Mouse (Mus musculus) megakaryocyte, adult 5-6 weeks (primary cell): Measurements from ENCODE around the gene Arhgef28. TPM values are rescaled to one million over a fixed set of nuclear protein-coding genes. Genes with fewer than 3 reads are reported as not detected.
A peak's percentile ranks its signal among the peaks of the same experiment; 100 is the strongest.

ENCODE experiments used
- ATAC-seq: 2 replicates; pipeline ENCODE4 v1.8.0; 2016; ENCODE audit warnings: mild to moderate bottlenecking, inconsistent platforms; ENCODE audit not compliant: poor library complexity, severe bottlenecking
- total RNA-seq, 2 experiments: library from RNA; stranded (forward) in 1 of 2; stranded (reverse) in 1 of 2; fragments of 153-499, 151-499 nt in 1 of 2; fragments of 221-1000, 200-1000 nt in 1 of 2; gene quantifications; 2 replicates each; pipeline versions ENCODE4 v1.2.3 to v1.2.4; 2015 to 2017

Arhgef28 gene
- total RNA-seq, 2 experiments from 2014 or later: 0.18 TPM; not detected in 1

DNA sequence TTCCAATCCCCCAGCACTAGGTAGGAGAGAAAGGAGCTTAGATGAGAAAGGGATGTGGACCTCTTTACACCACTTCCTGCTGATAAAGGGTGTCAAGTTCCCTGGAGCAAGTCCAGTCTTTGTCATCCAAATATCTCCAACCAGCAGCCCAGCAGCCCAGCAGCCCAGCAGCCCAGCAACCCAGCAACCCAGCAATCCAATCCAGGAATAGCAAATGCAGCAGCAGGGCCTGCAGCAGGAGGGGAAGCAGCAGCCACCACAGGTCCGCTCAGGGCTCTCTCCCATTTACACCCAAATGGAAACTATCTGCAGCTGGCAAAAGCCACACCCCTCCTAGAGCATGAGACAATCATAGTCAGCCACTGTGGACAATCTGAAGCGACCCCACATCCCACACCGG lies 21.6 kb downstream of the Arhgef28 start:
- ATAC-seq: no peak

DNA sequence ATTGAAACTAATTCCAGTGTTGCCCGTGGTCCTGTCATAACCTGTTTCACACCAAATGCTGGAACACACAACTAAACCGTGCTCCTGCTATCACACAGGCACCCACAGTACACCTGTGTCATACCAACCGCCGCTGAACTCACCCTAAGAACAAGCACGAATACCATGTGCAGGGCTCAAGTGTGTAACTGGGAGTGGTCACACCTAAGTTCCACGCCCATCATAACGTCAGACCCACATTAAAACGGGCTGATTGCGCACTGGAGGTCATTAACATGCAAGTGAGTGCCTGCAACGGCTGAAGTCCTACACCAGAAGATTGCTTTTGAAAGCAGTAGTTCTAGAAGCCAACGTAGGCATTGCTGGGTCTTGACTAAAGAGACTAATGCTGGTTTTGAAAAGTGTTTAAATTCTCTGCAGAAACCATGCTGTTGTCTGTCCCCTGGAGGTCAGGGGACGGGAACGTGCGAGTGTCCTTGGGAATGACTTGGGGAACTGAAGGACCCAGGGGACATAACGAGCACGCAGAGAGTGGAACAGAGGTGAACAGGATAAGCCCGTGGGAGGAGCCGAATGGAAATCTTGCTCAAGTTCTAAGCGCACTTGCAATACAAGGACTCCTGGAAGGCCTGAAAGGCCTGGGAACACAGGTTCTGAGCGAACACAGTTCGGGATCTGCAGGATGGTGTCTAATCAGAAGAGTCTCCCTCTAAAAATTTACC lies 22.9 kb downstream of the Arhgef28 start:
- ATAC-seq: no peak

DNA sequence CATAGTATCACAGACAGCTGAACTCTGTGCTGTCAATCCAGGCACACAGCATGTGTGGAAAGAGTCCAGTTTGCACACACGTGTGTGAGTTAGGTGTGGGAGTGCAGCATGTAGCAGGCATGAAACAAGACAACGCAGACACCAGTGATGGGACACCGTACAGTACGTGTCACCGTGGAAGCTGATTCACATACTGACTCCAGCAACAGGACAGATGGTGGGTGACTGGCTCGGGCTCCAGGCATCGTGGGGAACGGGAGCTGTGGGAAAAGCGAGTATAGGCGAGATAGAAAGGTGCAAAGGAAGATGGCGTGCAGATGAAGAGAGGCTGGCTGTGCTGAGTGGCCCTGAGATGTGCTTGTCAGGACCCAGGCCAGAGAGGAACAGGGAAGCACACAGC lies 23.9 kb downstream of the Arhgef28 start:
- no peak for ATAC-seq

DNA sequence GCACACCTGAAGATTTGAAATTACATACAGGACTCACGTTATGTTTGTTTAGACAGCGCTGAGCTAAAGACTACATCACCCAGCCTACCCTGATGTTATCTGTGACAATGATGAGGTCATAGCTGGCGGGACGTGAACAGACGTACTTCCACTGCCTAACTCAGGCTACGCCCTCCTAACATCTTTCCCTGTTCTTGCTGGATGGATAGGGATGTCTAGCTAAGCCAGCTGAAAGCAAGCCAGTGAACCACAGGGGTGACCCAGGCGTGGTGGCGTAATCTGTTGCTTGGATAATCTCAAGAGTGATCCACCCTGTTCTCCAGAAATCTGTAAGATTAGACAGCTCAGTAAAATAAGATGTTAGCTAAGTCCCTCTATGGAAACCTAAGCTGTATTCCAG lies 25.6 kb downstream of the Arhgef28 start:
- ATAC-seq: no peak

DNA sequence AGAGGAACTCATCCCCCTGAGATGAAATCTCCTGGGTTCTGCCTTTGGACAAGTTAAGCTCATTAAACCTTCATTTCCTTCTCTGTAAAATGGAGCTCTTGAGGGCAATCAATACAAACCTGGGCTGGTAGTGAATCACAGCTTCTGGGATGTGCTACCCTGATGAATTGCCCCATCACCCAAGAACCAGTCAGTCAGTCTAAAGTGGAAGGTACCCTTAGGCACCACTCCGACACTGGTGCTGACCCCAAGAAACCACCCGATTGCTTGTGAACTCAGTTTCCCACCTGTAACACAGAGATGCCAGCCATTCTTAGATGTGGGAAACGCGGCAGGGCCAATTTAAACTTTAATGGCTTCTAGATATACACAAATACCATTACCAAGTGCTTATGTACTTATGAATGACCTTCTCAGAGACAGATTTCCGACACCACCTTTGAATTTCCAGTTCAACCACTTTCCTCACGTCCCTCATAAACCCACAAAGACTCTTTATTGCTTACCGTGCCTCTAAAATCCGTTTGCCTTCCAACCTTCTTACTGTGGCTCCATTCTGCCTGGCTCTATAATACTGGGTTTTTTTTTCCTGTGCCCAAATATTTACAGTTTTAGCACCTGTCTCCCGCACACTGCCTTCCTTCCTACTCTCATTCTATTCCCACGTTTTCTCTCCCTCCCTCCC lies 30.8 kb downstream of the Arhgef28 start:
- no peak for ATAC-seq

DNA sequence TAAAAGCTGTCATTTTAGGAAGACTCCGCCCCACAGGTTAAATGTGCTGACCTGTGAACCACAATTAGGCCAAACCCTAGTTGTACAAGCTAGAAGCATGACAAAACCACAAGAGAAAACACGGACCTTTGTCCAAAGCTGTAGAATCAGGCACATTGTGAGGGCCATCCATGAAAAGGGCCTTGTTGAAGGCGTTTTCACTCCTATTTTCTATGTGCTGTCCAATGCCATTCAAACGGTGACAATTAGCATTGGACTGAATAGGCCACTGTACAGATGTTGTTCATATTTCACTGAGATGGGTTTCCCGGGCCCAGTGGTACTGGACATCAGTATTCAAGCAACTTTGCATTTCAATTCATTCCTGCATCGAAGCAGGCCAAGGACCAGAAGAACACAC lies 33.2 kb downstream of the Arhgef28 start:
- ATAC-seq: no peak

DNA sequence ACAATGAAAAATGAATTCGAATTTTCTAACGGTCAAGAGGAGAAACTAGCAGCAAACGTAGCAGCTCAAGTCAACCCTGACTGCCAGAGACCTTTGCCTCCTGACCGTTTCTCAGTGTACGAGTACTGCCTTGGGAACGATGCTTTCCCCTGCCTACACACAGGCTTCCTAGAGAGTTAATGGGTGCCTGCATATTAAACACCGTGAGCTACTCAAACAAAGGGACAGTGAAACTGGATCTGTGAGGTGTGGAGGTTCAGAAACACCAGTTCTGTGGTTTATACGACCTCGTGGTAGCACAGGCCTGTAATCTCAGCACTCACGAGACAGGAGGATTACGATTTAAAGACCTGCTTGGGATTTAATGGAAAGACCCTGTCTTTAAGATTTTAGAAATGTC lies 33.9 kb downstream of the Arhgef28 start:
- no peak for ATAC-seq

DNA sequence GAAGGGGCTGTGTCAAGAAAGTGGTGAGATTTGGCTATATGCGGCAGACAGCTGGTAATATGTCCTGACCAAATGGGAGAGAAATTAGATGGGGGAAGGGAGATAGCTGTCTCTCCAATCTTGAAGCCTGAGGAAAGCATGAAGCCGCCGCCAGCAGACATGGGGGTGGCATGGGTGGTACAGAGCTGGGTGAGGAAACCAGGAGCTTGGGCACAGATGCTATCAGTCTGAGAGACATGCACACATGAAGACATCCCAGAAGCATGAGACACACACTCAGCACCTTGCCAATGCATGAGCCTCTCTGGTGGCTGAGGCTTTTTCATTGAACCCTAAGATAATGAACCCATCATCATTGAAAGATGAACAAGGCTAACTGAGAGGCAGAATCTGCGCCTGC lies 34.5 kb downstream of the Arhgef28 start:
- ATAC-seq: no peak

DNA sequence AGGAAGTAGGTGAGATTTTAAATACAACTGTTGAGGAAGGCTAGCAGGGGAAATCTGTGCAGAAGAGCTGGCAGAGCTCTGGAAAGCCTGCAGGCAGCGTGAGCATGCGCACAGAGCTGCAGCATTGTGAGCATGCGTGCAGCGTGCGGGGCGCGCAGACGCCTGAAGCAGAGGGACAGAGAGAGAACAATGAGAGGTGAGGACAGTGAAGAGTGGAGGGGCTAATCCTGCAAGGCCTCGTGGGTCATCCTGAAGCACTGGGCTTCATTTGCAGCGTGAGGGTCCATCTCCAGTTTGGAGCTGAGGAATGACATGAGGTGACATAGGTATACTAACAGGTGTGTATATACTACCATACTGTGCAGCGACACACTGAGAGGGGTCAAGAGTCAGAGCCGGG lies 35.0 kb downstream of the Arhgef28 start:
- no peak for ATAC-seq

DNA sequence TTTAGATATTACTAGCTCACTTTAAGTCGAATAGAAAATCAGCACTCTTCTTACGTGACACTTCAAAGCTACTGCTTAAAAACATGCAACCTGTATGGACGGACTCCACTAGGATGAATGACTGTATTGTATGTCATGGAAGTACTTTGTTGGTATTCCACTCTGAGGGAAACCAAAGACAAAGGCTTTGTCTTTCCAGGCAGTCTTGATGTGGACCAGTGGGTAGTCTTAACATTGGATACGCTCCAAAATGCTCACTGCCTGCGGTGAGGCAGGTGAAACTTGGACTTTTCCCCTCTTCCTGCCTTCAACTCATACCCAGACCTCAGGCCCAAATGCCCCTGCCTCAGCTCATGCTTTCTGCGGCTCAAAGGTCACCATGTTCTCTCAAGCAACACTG lies 41.4 kb downstream of the Arhgef28 start:
- no peak for ATAC-seq

DNA sequence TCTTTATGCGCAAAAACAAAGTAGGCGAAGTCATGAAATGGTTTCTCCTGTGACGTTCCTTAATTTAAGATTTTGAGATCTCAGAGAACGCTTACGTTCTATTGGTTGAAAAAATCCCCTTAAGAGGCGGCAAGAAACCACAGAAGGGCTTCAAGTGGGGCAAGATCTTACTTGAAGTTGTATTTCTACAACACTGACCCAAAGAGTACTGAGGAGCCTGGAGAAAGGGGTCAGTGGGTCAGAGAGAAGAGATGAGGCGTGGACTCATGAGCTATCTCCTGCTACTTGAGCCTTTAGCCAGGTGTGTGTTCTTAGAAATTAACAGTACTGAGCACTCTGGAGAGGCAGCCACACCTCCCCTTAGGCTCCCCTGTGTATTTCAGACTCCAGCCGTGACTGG lies 44.7 kb downstream of the Arhgef28 start:
- no peak for ATAC-seq

DNA sequence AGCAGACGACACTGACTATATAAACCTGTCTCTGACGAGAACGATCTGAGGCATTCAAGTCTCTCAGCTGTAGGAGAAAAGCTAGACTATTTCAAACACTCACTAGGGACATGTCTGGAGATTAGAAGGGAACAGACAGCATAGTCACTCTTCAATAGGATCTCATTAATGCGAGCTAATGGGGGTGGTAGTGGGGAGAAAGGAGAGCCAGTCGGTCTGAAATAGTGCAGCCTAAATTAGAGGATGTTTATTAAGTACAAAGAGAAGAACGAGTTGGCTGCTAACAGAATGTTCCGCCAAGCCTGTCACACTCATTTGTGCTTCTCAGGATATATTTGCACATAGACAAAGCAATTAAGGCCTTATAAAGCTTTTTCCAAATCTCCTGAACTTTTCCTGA lies 49.6 kb downstream of the Arhgef28 start:
- no peak for ATAC-seq

DNA sequence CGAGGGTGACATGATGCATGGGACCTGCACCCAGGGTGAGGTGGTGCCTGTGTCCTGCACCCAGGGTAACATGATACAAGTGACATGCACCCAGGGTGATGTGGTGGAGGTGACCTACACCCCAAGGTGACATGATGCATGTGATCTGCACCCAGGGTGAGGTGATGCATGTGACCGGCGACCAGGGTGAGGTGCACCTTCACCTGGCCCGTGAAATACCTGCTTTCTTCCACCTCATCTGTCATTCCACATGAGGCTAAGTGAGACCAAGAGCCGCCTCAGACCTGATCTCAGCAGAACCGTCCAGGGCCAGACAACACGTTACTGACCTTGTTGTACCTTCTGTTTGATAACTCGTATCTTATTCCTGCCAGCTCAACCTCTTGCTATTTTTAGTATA lies 53.5 kb downstream of the Arhgef28 start:
- ATAC-seq: no peak

DNA sequence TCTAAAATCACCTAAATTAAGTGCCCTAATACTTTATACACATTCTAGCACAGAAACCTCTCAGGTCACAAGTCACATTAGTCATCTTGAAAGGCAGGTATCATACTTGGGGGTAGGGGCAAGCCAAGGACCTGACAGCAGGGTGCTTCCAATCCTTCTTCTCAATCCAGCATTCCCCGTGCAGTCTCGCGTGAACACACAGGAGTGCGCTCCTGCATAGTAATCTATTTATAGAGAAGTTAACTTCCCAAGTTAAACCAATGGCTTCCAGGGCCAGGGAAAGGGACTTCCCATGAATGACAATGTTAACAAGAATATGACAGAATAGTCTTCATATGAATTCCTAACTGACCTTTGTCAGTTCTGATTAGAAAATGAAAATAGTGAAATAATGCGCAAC lies 58.7 kb downstream of the Arhgef28 start:
- no peak for ATAC-seq

DNA sequence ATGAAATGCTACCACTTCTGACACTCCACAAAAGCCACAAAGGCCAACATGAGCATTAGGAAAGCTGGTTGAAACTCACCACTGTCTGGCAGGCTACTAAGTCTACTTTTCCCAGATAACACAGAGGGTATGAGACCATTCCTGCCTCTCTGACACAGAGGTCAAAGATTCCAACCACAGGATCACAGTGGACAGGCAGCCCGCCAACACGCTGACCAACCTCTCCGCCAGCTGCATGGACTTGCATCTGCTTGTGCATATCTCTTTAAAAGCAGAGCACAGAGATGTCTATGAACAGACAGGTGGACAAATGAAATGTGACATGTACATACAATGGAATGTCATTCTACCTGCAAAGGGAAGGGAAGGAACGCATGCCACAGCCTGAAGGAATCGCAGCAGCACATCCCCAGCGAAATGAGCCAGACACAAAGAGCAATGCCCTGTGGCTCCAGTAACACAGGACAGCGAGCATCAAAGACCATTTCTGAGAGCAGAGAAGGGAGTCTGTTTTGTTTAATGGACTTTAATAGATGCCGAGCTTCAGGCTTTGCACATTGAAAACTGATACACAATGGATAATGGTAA lies 59.6 kb downstream of the Arhgef28 start:
- ATAC-seq: no peak

DNA sequence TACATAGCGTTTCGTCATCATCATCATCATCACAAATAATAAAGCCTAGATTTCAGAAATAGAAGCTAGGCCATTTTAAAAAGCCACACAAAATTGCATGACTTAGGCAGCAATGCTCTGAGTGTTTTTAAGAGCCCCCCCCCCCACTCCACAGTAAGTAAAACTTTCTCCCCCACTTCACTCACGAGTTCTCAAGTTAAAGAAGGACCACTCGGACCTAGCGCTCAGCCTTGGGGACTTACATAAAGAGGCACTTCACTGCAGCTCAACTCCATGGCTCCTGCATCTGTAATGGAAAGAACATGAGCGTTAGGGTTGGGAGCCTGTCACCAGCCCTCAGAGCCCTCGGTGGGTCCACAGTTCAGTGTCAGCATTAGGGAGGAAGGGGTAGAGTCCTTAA lies 60.9 kb downstream of the Arhgef28 start:
- no peak for ATAC-seq

DNA sequence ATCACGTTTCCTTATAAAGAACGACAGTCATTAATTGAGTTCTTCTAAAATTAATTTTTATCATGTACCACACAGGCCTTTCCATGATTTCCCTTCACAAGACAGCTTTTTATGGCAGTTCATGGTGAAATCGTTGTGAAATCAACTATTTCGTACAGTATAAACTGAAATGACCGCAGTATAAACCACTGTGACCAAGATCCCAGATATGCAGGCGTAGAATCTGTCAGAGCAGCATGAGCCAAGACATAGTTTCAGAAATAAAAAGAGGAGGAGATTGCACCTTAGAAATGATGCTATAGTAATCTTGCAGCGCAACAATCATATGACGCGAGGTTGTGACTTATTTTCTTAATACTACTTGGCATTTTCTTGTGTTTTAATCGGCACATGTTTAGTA lies 63.2 kb downstream of the Arhgef28 start:
- peak; percentile 27; the same call in 1 of the 2 replicates for ATAC-seq

DNA sequence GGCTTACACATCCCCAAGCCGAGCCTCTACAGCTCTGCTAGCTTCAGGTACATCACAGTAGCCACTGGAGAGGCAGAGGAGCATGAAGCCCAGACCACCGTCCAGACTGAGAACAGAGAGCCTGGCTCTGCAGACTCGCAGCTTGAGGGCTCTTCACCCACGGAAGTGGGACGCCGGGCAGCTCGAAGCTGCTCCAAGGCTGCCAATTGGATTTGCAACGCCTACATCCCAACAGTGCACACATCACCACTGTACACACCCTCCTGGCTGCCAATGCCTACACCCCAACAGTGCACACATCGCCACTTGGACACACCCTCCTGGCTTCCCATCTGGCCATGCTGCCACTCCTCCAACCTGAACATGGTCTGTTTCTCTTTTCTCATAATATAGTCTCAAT lies 65.6 kb downstream of the Arhgef28 start:
- no peak for ATAC-seq

DNA sequence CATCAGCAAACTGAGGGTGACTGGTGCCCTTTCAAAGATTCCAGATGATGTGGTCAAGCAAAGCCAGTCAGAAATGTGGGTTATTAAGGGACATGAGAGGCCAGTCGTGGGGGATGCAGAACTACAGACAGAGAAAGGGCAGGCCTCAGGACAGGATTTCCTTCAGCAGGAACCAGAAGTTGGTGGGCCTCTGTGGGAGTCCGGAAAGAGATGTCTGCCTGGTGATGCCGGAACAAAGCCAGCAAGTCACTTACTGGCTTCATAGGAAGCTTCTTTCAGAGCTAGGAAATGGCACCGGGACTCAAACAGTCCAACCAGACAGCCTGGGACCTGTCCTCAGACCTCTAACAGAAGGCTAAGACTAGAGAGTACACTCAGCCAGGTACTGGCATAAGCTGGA lies 67.5 kb downstream of the Arhgef28 start:
- ATAC-seq: no peak

DNA sequence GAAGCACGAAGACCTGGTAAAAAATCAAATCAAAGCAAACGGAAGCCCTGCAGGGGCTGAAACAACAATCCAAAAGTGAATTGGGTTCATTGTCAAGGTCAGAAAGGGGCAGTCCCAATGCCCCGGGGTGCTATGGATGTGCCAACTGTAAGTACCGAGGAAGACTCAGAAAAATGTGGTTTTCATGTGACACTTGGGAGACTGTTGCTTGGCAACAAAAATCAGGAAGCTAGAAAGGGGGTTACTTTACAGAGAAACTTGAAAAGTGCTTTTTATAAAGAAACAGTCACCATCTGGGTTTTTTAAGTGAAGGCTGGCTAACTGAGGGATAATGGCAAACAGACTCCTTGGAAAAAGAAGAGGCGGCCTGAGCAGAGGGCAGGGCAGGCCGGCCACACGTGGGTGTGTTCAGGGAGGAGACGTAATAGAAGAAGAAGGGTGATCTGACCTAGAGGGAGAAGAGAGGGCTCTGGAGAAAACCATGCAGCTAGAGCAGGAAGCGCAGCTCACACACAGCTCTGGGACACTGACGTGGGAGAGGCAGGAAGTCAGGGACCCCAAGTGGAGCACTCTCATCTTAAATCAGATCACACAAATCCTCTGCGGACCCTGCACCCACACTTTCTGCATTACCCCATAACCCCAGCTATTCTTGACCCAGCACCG lies 70.2 kb downstream of the Arhgef28 start:
- peak; percentile 50 for ATAC-seq

DNA sequence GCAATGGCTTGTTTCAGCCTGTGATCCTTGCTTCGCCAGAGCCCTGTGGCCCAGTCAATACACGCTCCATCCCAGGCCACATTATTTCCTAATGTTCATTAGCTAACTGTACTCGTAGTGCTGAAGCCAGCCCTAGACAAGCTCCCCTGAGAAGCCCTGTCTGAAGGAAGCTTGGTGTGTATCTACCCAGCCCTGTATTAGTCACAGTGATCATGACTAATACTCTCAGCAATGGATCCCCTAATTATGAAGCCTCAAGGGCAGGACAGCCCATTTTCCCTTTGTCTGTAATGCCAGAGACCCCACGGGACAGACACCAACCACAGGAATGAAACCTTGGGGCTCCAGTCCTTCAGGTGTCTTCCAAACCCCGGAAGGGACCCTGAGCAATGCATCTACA lies 73.3 kb downstream of the Arhgef28 start:
- no peak for ATAC-seq

DNA sequence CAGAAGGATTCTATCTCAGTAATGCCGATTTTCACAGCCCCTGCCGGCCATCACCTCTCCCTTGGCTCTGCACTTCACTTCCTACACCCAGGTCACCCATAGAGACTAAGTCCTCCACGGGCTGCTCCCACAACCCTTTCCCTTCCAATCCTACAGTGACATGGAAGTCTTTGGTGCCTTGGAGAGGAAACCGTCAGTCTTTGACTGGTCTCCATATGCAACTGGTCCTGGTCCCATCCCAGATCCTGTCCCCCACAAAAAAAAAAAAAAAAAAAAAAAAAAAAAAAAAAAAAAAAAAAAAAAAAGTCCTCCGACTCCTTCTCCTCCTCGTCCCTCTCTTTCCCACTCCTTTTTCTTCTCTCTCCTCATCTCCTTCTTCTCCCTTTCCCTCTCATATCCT lies 74.0 kb downstream of the Arhgef28 start:
- no peak for ATAC-seq
